In the genomic region with DNA sequence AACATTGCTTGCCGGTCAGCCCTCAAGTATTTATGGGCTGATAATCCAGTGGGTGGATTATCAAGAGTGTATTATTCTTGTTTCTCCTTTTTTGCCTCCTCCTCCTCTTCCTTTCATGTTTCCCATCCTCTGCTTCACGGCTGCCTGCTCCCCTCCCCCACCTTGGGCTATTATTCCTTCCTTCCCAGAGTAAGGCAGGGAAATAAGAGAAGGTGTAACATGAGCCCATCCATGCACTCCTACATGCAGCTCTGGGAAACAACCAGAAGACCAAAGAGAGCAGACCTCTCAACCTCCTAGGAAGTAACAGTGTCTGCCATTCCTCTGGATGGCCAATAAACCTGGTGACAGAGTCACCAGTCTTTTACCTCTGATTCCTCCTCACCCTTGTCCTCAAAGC, we compare ENCODE assay signal across 21 mouse cellular contexts.
DNase-seq lines count a peak whose midpoint lies in the region; ATAC-seq and TF ChIP-seq lines count a peak whose summit lies in the region.
"Had no signal": no experiment of that assay in that cellular context is flagged by ENCODE, and none has a peak within 500 bp of the region (broad histone marks: within the 10 kb centered on the region; RNA-seq: fewer than 3 reads in every experiment).

No protein-coding gene starts in this region.

- ATAC-seq in hindbrain, embryonic 13.5 days (ENCODE audit: low FRiP score) = no peak
- no peak for ATAC-seq in lung, embryonic 14.5 days (ENCODE audit: insufficient read depth)
- no peak for ATAC-seq in forebrain, postnatal 0 days
- ATAC-seq: activated CD4-positive, CD25-positive, alpha-beta regulatory T cell, adult 4 months; forebrain, embryonic 13.5 days; intestine, embryonic 16.5 days had no signal

- peak; percentile 30 for DNase-seq in hindbrain, embryonic 10.5 days (ENCODE audit: low spot score)
- DNase-seq in lung, embryonic 14.5 days = no peak
- no peak for DNase-seq in lung, postnatal 36 days
- peak; percentile 75 for DNase-seq in forelimb bud, embryonic 11.5 days (ENCODE audit: low read depth, low spot score)
- DNase-seq in gastrocnemius, postnatal 10 days = no peak
- no peak for DNase-seq in forebrain, postnatal 0 days
- no peak for DNase-seq in T-cell, adult 2 months (ENCODE audit: low spot score)
- DNase-seq: adrenal gland, postnatal 25 days; cerebellum, adult 9-10 months; gastrocnemius, postnatal 14 days; heart, postnatal 36 days; liver, embryonic 13.5 days; lung, postnatal 10 days; retina, postnatal 1 day; thymus, postnatal 14 days had no signal

- H3K4me2 ChIP-seq in hindbrain, embryonic 13.5 days = no peak overlapping the region
- no peak overlapping the region for H3K4me2 ChIP-seq in lung, embryonic 14.5 days
- H3K4me2 ChIP-seq in forebrain, postnatal 0 days (ENCODE audit: low read depth) = no peak overlapping the region
- H3K4me2 ChIP-seq: embryonic facial prominence, embryonic 15.5 days; forebrain, embryonic 13.5 days; heart, embryonic 12.5 days; liver, embryonic 13.5 days had no signal

- peak overlapping the region; percentile 83 for H3K27ac ChIP-seq in hindbrain, embryonic 10.5 days
- no peak overlapping the region for H3K27ac ChIP-seq in hindbrain, embryonic 13.5 days
- peak overlapping the region; percentile 92; the same call in 1 of the 2 replicates for H3K27ac ChIP-seq in lung, embryonic 14.5 days (ENCODE audit: low read depth)
- H3K27ac ChIP-seq in forebrain, postnatal 0 days (ENCODE audit: low read depth, low read length) = no peak overlapping the region
- H3K27ac ChIP-seq: embryonic facial prominence, embryonic 15.5 days; forebrain, embryonic 13.5 days; liver, embryonic 13.5 days had no signal

- no peaks in the 10 kb centered on the region for H3K36me3 ChIP-seq in hindbrain, embryonic 10.5 days
- no peaks in the 10 kb centered on the region for H3K36me3 ChIP-seq in hindbrain, embryonic 13.5 days
- H3K36me3 ChIP-seq in lung, embryonic 14.5 days (ENCODE audit: insufficient read depth) = no peaks in the 10 kb centered on the region
- H3K36me3 ChIP-seq in forebrain, postnatal 0 days (ENCODE audit: insufficient read depth) = no peaks in the 10 kb centered on the region
- H3K36me3 ChIP-seq: embryonic facial prominence, embryonic 15.5 days; heart, embryonic 12.5 days; liver, embryonic 13.5 days had no signal

- H3K9me3 ChIP-seq in hindbrain, embryonic 10.5 days = no peaks in the 10 kb centered on the region
- H3K9me3 ChIP-seq in hindbrain, embryonic 13.5 days = no peaks in the 10 kb centered on the region
- H3K9me3 ChIP-seq in lung, embryonic 14.5 days (ENCODE audit: low read depth, low read length) = no peaks in the 10 kb centered on the region
- no peaks in the 10 kb centered on the region for H3K9me3 ChIP-seq in forebrain, postnatal 0 days (ENCODE audit: low read length)
- H3K9me3 ChIP-seq: embryonic facial prominence, embryonic 15.5 days; heart, embryonic 12.5 days; liver, embryonic 13.5 days had no signal

- no peak overlapping the region for H3K4me3 ChIP-seq in hindbrain, embryonic 10.5 days
- H3K4me3 ChIP-seq in hindbrain, embryonic 13.5 days = no peak overlapping the region
- H3K4me3 ChIP-seq in lung, embryonic 14.5 days (ENCODE audit: low read depth, low read length) = no peak overlapping the region
- H3K4me3 ChIP-seq in forebrain, postnatal 0 days (ENCODE audit: low read depth, low read length) = no peak overlapping the region
- H3K4me3 ChIP-seq: embryonic facial prominence, embryonic 15.5 days; forebrain, embryonic 13.5 days; heart, embryonic 12.5 days; liver, embryonic 13.5 days had no signal

- 38% methylated on average over 2 of the region's 2 CpGs for WGBS in hindbrain, embryonic 10.5 days
- WGBS in hindbrain, embryonic 13.5 days = 40% methylated on average over 2 of the region's 2 CpGs
- WGBS in lung, embryonic 14.5 days = 18% methylated on average over 2 of the region's 2 CpGs
- WGBS in forebrain, postnatal 0 days = 38% methylated on average over 2 of the region's 2 CpGs

- H3K9ac ChIP-seq in hindbrain, embryonic 13.5 days = no peak overlapping the region
- no peak overlapping the region for H3K9ac ChIP-seq in lung, embryonic 14.5 days
- no peak overlapping the region for H3K9ac ChIP-seq in forebrain, postnatal 0 days
- H3K9ac ChIP-seq: embryonic facial prominence, embryonic 15.5 days; forebrain, embryonic 13.5 days; heart, embryonic 12.5 days; liver, embryonic 13.5 days had no signal

- peaks cover 34% of the 10 kb centered on the region for H3K4me1 ChIP-seq in hindbrain, embryonic 10.5 days (replicated peaks)
- no peaks in the 10 kb centered on the region for H3K4me1 ChIP-seq in hindbrain, embryonic 13.5 days (replicated peaks)
- H3K4me1 ChIP-seq in lung, embryonic 14.5 days (ENCODE audit: insufficient read depth) = peaks cover 29% of the 10 kb centered on the region
- no peaks in the 10 kb centered on the region for H3K4me1 ChIP-seq in forebrain, postnatal 0 days (ENCODE audit: insufficient read depth)
- H3K4me1 ChIP-seq: forebrain, embryonic 13.5 days; liver, embryonic 13.5 days had no signal

- H3K27me3 ChIP-seq in hindbrain, embryonic 10.5 days (ENCODE audit: insufficient read depth, poor library complexity, severe bottlenecking) = no peaks in the 10 kb centered on the region
- H3K27me3 ChIP-seq in hindbrain, embryonic 13.5 days = no peaks in the 10 kb centered on the region
- H3K27me3 ChIP-seq in lung, embryonic 14.5 days (ENCODE audit: insufficient read depth, low read length) = no peaks in the 10 kb centered on the region
- H3K27me3 ChIP-seq in forebrain, postnatal 0 days (ENCODE audit: insufficient read depth, low read length) = no peaks in the 10 kb centered on the region
- H3K27me3 ChIP-seq: embryonic facial prominence, embryonic 15.5 days; forebrain, embryonic 13.5 days; heart, embryonic 12.5 days; liver, embryonic 13.5 days had no signal

- TF ChIP-seq CTCF in lung, embryonic 14.5 days (IDR thresholded peaks at IDR 0.05; ENCODE audit: low read depth) = no peak
- TF ChIP-seq CTCF in forebrain, postnatal 0 days (IDR thresholded peaks at IDR 0.05; ENCODE audit: low read depth) = no peak

Comparison
In these comparisons a context has a peak if more than half of its experiments do, and no peak if none do; other contexts are left out.
1. H3K27ac ChIP-seq: peak in hindbrain, embryonic 10.5 days (single experiment) and lung, embryonic 14.5 days (single experiment); none in hindbrain, embryonic 13.5 days (single experiment) and forebrain, postnatal 0 days (single experiment).
2. DNase-seq: peak in hindbrain, embryonic 10.5 days (single experiment) and forelimb bud, embryonic 11.5 days (single experiment); none in lung, embryonic 14.5 days (single experiment), lung, postnatal 36 days (single experiment), gastrocnemius, postnatal 10 days (single experiment), forebrain, postnatal 0 days (single experiment) and T-cell, adult 2 months (single experiment).